In genomic region chr4:118353689-118354088, GRCm38 (mm10) we compare ENCODE assay signal across 26 mouse cellular contexts. TPM values are rescaled to one million over a fixed set of nuclear protein-coding genes. Genes with fewer than 3 reads are reported as not detected.
DNase-seq lines count a peak whose midpoint lies in the region; ATAC-seq and TF ChIP-seq lines count a peak whose summit lies in the region.
"Had no signal": no experiment of that assay in that cellular context is flagged by ENCODE, and none has a peak within 500 bp of the region (broad histone marks: within the 10 kb centered on the region; RNA-seq: fewer than 3 reads in every experiment).

No protein-coding gene starts in this region.

- peak in 1 of 2 experiments; percentile 14; a peak in 1 of 4 replicates for TF ChIP-seq EP300 in MEL (IDR thresholded peaks at IDR 0.05; ENCODE audit: low read depth in 1 of 2, low read length in 2 of 2)

- no peak for TF ChIP-seq CTCF in forebrain, postnatal 0 days (IDR thresholded peaks at IDR 0.05; ENCODE audit: low read depth)
- no peak for TF ChIP-seq CTCF in MEL (IDR thresholded peaks at IDR 0.05 in 2 of 3, conservative IDR thresholded peaks at IDR 0.05 in 1 of 3; ENCODE audit: control insufficient read depth in 1 of 3, insufficient read depth in 1 of 3, low read depth in 2 of 3, low read length in 3 of 3, poor library complexity in 1 of 3, severe bottlenecking in 1 of 3)

- H3K4me2 ChIP-seq in forebrain, embryonic 14.5 days (ENCODE audit: low read length): no peak overlapping the region
- no peak overlapping the region for H3K4me2 ChIP-seq in forebrain, embryonic 11.5 days (ENCODE audit: low read depth, low read length, severe bottlenecking)
- no peak overlapping the region for H3K4me2 ChIP-seq in forebrain, postnatal 0 days (ENCODE audit: low read depth)
- H3K4me2 ChIP-seq: embryonic facial prominence, embryonic 15.5 days; heart, embryonic 11.5 days; hindbrain, embryonic 12.5 days; hindbrain, embryonic 15.5 days had no signal

- H3K36me3 ChIP-seq in forebrain, embryonic 14.5 days (ENCODE audit: control insufficient read depth, insufficient read depth, low read length): no peaks in the 10 kb centered on the region
- H3K36me3 ChIP-seq in forebrain, embryonic 11.5 days (ENCODE audit: control insufficient read depth, insufficient read depth, low read length): no peaks in the 10 kb centered on the region
- H3K36me3 ChIP-seq in forebrain, postnatal 0 days (ENCODE audit: insufficient read depth): no peaks in the 10 kb centered on the region
- H3K36me3 ChIP-seq in forebrain, embryonic 10.5 days (replicated peaks): no peaks in the 10 kb centered on the region
- H3K36me3 ChIP-seq in MEL (ENCODE audit: control insufficient read depth in 1 of 2, insufficient read depth in 2 of 2, low read length in 2 of 2): peaks cover 0 to 12% of the 10 kb centered on the region in 2 experiments; a peak in 2 of 4 replicates
- H3K36me3 ChIP-seq: embryonic facial prominence, embryonic 15.5 days; G1E; hindbrain, embryonic 12.5 days; hindbrain, embryonic 15.5 days had no signal

- no peak overlapping the region for H3K4me3 ChIP-seq in forebrain, embryonic 14.5 days (ENCODE audit: low read depth, low read length)
- no peak overlapping the region for H3K4me3 ChIP-seq in forebrain, embryonic 11.5 days (ENCODE audit: low read depth, low read length)
- no peak overlapping the region for H3K4me3 ChIP-seq in forebrain, postnatal 0 days (ENCODE audit: low read depth, low read length)
- no peak overlapping the region for H3K4me3 ChIP-seq in forebrain, embryonic 10.5 days
- H3K4me3 ChIP-seq in MEL (ENCODE audit: control insufficient read depth in 1 of 2, insufficient read depth in 1 of 2, low read depth in 2 of 2, low read length in 2 of 2): peak overlapping the region in 1 of 2 experiments; percentile 13; a peak in 1 of 4 replicates
- H3K4me3 ChIP-seq: embryonic facial prominence, embryonic 15.5 days; erythroblast, embryonic 14.5 days; gastrocnemius, adult 2 months; hindbrain, embryonic 12.5 days; hindbrain, embryonic 15.5 days had no signal

- H3K9ac ChIP-seq in forebrain, embryonic 14.5 days (ENCODE audit: low read length): no peak overlapping the region
- H3K9ac ChIP-seq in forebrain, embryonic 11.5 days (ENCODE audit: low read length): no peak overlapping the region
- H3K9ac ChIP-seq in forebrain, postnatal 0 days: no peak overlapping the region
- H3K9ac ChIP-seq in MEL (ENCODE audit: control insufficient read depth, low read depth, low read length, poor library complexity, severe bottlenecking): no peak overlapping the region
- H3K9ac ChIP-seq: embryonic facial prominence, embryonic 15.5 days; hindbrain, embryonic 12.5 days; hindbrain, embryonic 15.5 days had no signal

- WGBS in forebrain, embryonic 14.5 days: 42% methylated on average over 6 of the region's 6 CpGs
- 91% methylated on average over 6 of the region's 6 CpGs for WGBS in forebrain, embryonic 11.5 days
- WGBS in forebrain, postnatal 0 days: 28% methylated on average over 6 of the region's 6 CpGs
- 93% methylated on average over 6 of the region's 6 CpGs for WGBS in forebrain, embryonic 10.5 days

- no peak for TF ChIP-seq RAD21 in MEL (IDR thresholded peaks at IDR 0.05; ENCODE audit: low read depth, low read length)

- no peaks in the 10 kb centered on the region for H3K9me3 ChIP-seq in forebrain, embryonic 14.5 days (replicated peaks; ENCODE audit: control insufficient read depth, low read length)
- H3K9me3 ChIP-seq in forebrain, embryonic 11.5 days (ENCODE audit: control insufficient read depth, low read length): no peaks in the 10 kb centered on the region
- no peaks in the 10 kb centered on the region for H3K9me3 ChIP-seq in forebrain, postnatal 0 days (ENCODE audit: low read length)
- H3K9me3 ChIP-seq in forebrain, embryonic 10.5 days: no peaks in the 10 kb centered on the region
- H3K9me3 ChIP-seq in MEL (replicated peaks; ENCODE audit: insufficient read depth, low read length): no peaks in the 10 kb centered on the region
- H3K9me3 ChIP-seq: embryonic facial prominence, embryonic 15.5 days; hindbrain, embryonic 12.5 days; hindbrain, embryonic 15.5 days had no signal

- H3K4me1 ChIP-seq in forebrain, embryonic 14.5 days (ENCODE audit: control insufficient read depth, insufficient read depth, low read length): no peaks in the 10 kb centered on the region
- H3K4me1 ChIP-seq in forebrain, embryonic 11.5 days (replicated peaks; ENCODE audit: control insufficient read depth, insufficient read depth, low read length): no peaks in the 10 kb centered on the region
- H3K4me1 ChIP-seq in forebrain, postnatal 0 days (ENCODE audit: insufficient read depth): no peaks in the 10 kb centered on the region
- no peaks in the 10 kb centered on the region for H3K4me1 ChIP-seq in forebrain, embryonic 10.5 days
- peaks cover 0 to 8% of the 10 kb centered on the region in 2 experiments; a peak in 3 of 4 replicates for H3K4me1 ChIP-seq in MEL (ENCODE audit: control insufficient read depth in 1 of 2, insufficient read depth in 2 of 2, low read length in 2 of 2)
- H3K4me1 ChIP-seq: hindbrain, embryonic 12.5 days; hindbrain, embryonic 15.5 days had no signal

- peak; percentile 83 for DNase-seq in forebrain, embryonic 14.5 days (ENCODE audit: low spot score)
- no peak for DNase-seq in forebrain, embryonic 11.5 days (ENCODE audit: low spot score)
- DNase-seq in forebrain, postnatal 0 days: peak; percentile 55
- DNase-seq in forebrain, embryonic 10.5 days (ENCODE audit: extremely low spot score, low spot score): no peak
- peak; percentile 47 for DNase-seq in MEL (ENCODE audit: low read depth, low spot score)
- DNase-seq in right cerebral cortex, postnatal 14 days: no peak
- DNase-seq: adrenal gland, adult 2 months; adrenal gland, postnatal 14 days; B cell, adult 2 months; cerebellum, adult 11-12 months; cerebellum, adult 8-10 months; cerebellum, postnatal 10 days; cerebellum, postnatal 36 days; embryo, embryonic 11 days; gastrocnemius, adult 2 months; gastrocnemius, postnatal 14 days; heart, adult 11 months; kidney, adult 2 months had no signal

- no peak overlapping the region for H3K27ac ChIP-seq in forebrain, embryonic 14.5 days (ENCODE audit: low read depth, low read length)
- no peak overlapping the region for H3K27ac ChIP-seq in forebrain, embryonic 11.5 days (ENCODE audit: low read depth, low read length)
- H3K27ac ChIP-seq in forebrain, postnatal 0 days (ENCODE audit: low read depth, low read length): no peak overlapping the region
- no peak overlapping the region for H3K27ac ChIP-seq in forebrain, embryonic 10.5 days
- no peak overlapping the region for H3K27ac ChIP-seq in MEL (ENCODE audit: control insufficient read depth, low read depth, low read length)
- H3K27ac ChIP-seq: embryonic facial prominence, embryonic 15.5 days; gastrocnemius, adult 2 months; hindbrain, embryonic 12.5 days; hindbrain, embryonic 15.5 days had no signal

- H3K79me2 ChIP-seq in MEL (ENCODE audit: control insufficient read depth, insufficient read depth, low read length, poor library complexity): no peaks in the 10 kb centered on the region

- no peak for TF ChIP-seq POLR2A in MEL (IDR thresholded peaks at IDR 0.05; ENCODE audit: control insufficient read depth in 1 of 2, insufficient read depth in 1 of 2, low read depth in 1 of 2, low read length in 2 of 2, poor library complexity in 1 of 2)

- H3K27me3 ChIP-seq in forebrain, embryonic 14.5 days (replicated peaks; ENCODE audit: control insufficient read depth, insufficient read depth, low read length): no peaks in the 10 kb centered on the region
- no peaks in the 10 kb centered on the region for H3K27me3 ChIP-seq in forebrain, embryonic 11.5 days (ENCODE audit: control insufficient read depth, insufficient read depth, low read length)
- H3K27me3 ChIP-seq in forebrain, postnatal 0 days (ENCODE audit: insufficient read depth, low read length): no peaks in the 10 kb centered on the region
- no peaks in the 10 kb centered on the region for H3K27me3 ChIP-seq in forebrain, embryonic 10.5 days (ENCODE audit: poor library complexity, severe bottlenecking)
- H3K27me3 ChIP-seq in MEL (ENCODE audit: control insufficient read depth in 1 of 2, insufficient read depth in 2 of 2, low read length in 2 of 2): no peaks in the 10 kb centered on the region
- H3K27me3 ChIP-seq: CH12.LX; embryonic facial prominence, embryonic 15.5 days; hindbrain, embryonic 12.5 days; hindbrain, embryonic 15.5 days had no signal

- peak; percentile 35; the same call in 1 of the 2 replicates for ATAC-seq in forebrain, embryonic 14.5 days
- no peak for ATAC-seq in forebrain, embryonic 11.5 days (replicated peaks; ENCODE audit: low FRiP score)
- ATAC-seq in forebrain, postnatal 0 days: 0 out of 2 replicates have a peak, but pooled peaks have one; percentile 12
- ATAC-seq: intestine, postnatal 0 days had no signal

TF ChIP-seq in MEL, 35 proteins besides CTCF, POLR2A, EP300 and RAD21 (continues in another document):
- TF ChIP-seq SIN3A (IDR thresholded peaks at IDR 0.05; ENCODE audit: low read length) (no peak), TCF12 (IDR thresholded peaks at IDR 0.05; ENCODE audit: low read depth, low read length) (peak; percentile 11; the same call in 1 of the 2 replicates), MXI1 (IDR thresholded peaks at IDR 0.05; ENCODE audit: low read depth, low read length) (peak; percentile 81; the same call in 1 of the 2 replicates), CHD1 (IDR thresholded peaks at IDR 0.05; ENCODE audit: low read depth, low read length) (no peak)

RNA-seq across cellular contexts. Expression of gene Szt2, which starts 55.4 kb away (rescaled TPM):
- polyA plus RNA-seq in forebrain, embryonic 14.5 days (2014; fragmentation: Nextera tagmentation; extraction: Ambion mirVana): 8.0 and 10.0 TPM in 2 replicates
- polyA plus RNA-seq in forebrain, embryonic 11.5 days (2014; fragmentation: Nextera tagmentation; extraction: Ambion mirVana): 14.1 and 18.3 TPM in 2 replicates
- total RNA-seq in forebrain, postnatal 0 days (2014; rRNA removed): 13.5 and 21.1 TPM in 2 replicates
- polyA plus RNA-seq in forebrain, postnatal 0 days (2015; fragmentation: Nextera tagmentation; extraction: Ambion mirVana): 1.6 and 3.4 TPM in 2 replicates
- polyA plus RNA-seq in forebrain, embryonic 10.5 days (2016; fragmentation: Nextera tagmentation; extraction: Ambion mirVana): 8.7 and 9.7 TPM in 2 replicates
- total RNA-seq in MEL (2012; rRNA removed): 5.7 and 7.3 TPM in 2 replicates
- 10 to 100 TPM in 1 of 2 experiments, not detected in 1; 24.0 TPM for polyA plus RNA-seq in MEL (2012; ENCODE audit: insufficient read depth in 1 of 2, insufficient read length in 2 of 2, low read depth in 1 of 2, low replicate concordance in 2 of 2, missing spikeins in 1 of 2)

RNA-seq across cellular contexts. Expression of gene Med8, which starts 55.4 kb away (rescaled TPM):
- polyA plus RNA-seq in forebrain, embryonic 14.5 days (2014; fragmentation: Nextera tagmentation; extraction: Ambion mirVana): 119 TPM in 2 replicates
- 152 and 155 TPM in 2 replicates for polyA plus RNA-seq in forebrain, embryonic 11.5 days (2014; fragmentation: Nextera tagmentation; extraction: Ambion mirVana)
- total RNA-seq in forebrain, postnatal 0 days (2014; rRNA removed): 79.6 and 82.9 TPM in 2 replicates
- polyA plus RNA-seq in forebrain, postnatal 0 days (2015; fragmentation: Nextera tagmentation; extraction: Ambion mirVana): 86.6 and 96.2 TPM in 2 replicates
- 171 and 178 TPM in 2 replicates for polyA plus RNA-seq in forebrain, embryonic 10.5 days (2016; fragmentation: Nextera tagmentation; extraction: Ambion mirVana)
- 143 and 159 TPM in 2 replicates for total RNA-seq in MEL (2012; rRNA removed)
- 100 to 1,000 TPM in 1 of 2 experiments, 10 to 100 TPM in 1; 84.2 to 134 TPM for polyA plus RNA-seq in MEL (2012; ENCODE audit: insufficient read depth in 1 of 2, insufficient read length in 2 of 2, low read depth in 1 of 2, low replicate concordance in 2 of 2, missing spikeins in 1 of 2)

Comparison
In these comparisons a context has a peak if more than half of its experiments do, and no peak if none do; other contexts are left out.
1. DNase-seq: peak in forebrain, embryonic 14.5 days (single experiment), forebrain, postnatal 0 days (single experiment) and MEL (single experiment); none in forebrain, embryonic 11.5 days (single experiment), forebrain, embryonic 10.5 days (single experiment) and right cerebral cortex, postnatal 14 days (single experiment).